Mouse (Mus musculus): Measurements from ENCODE around the gene Cpm. TPM values are rescaled to one million over a fixed set of nuclear protein-coding genes. Genes with fewer than 3 reads are reported as not detected.

The Cpm gene
- polyA plus RNA-seq, 1 experiment from 2014 or later = 4.7 TPM

DNA sequence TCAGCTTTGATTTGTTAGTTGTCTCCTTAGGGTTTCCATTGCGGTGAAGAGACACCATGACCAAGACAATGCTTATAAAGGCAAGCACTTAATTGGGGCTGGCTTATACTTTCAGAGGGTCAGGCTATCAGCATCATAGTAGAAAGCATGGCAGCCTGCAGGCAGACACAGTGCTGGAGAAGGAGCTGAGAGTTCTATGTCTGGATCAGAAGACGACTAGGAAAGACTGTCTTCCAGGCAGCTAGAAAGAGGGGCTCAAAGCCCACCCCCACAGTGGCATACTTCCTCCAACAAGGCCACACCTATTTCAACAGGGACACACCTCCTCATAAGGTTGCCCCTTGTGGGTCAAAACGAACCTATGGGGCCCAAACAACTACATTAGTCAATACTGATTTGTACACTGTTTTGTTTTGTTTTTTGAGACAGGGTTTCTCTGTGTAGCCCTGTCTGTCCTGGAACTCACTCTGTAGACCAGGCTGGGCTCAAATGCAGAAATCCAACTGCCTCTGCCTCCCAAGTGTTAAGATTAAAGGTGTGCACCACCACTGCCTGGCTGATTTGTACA is 8.3 kb upstream of the Cpm start:
- H3K27ac ChIP-seq = no peak overlapping the region
- no peaks in the 10 kb centered on the region for H3K4me1 ChIP-seq
- H3K36me3 ChIP-seq (ENCODE audit: poor library complexity, severe bottlenecking) = no peaks in the 10 kb centered on the region
- 0 out of 2 replicates have a peak, but pooled peaks cover 1% of the 10 kb centered on the region for H3K27me3 ChIP-seq
- 70% methylated on average over 3 of the region's 3 CpGs for WGBS
- no peak overlapping the region for H3K4me3 ChIP-seq
- no peak overlapping the region for H3K4me2 ChIP-seq
- H3K9me3 ChIP-seq (replicated peaks) = no peaks in the 10 kb centered on the region
- no peak for ATAC-seq
- no peak overlapping the region for H3K9ac ChIP-seq

DNA sequence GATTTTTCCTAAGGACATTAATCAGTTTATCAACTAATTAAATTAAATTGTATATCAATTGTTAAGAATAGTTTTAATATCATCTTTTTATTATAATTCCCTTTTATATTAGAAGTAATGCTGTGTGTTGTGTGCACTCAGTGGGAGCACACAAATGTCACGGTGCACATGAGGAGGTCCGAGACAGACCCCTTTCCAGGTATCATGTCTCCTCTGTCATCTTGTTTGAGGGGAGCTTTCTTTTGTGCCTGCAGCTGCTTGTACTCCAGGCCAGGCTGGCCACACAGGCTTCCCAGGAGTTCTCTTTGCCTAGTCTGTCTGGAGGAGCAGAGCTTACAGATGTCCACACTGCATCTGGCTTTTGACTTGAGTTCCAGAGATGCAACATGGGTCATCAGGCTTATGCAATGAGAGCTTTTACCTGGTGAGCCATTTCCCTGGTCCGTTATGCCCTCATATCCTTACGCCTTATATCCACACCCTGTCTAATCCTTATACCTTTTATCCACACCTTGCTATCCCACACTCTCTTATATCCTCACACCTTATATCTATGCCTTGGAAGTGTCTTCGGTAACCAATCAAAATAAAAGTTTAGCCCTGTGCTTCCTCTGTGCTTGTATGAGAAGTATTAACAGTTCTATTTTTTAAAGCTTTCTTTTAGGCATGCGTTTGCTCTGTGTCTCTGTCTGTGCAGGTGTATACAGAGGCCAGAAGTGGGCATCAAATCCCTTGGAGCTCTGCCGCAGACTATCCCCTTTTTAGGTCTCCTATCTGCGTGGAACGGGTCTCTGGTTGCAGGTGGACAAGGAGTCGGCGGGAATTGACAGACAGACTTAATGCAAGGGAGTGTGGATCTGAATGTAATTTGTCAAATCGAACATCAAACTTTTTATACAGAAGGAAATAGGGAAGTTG is 7.4 kb upstream of the Cpm start:
- no peaks in the 10 kb centered on the region for H3K9me3 ChIP-seq (replicated peaks)
- no peak overlapping the region for H3K9ac ChIP-seq
- peaks cover 3% of the 10 kb centered on the region for H3K27me3 ChIP-seq
- WGBS = 93% methylated on average over 12 of the region's 12 CpGs
- H3K4me3 ChIP-seq = no peak overlapping the region
- H3K4me1 ChIP-seq = no peaks in the 10 kb centered on the region
- ATAC-seq = no peak
- H3K36me3 ChIP-seq (ENCODE audit: poor library complexity, severe bottlenecking) = no peaks in the 10 kb centered on the region
- no peak overlapping the region for H3K27ac ChIP-seq
- no peak overlapping the region for H3K4me2 ChIP-seq

DNA sequence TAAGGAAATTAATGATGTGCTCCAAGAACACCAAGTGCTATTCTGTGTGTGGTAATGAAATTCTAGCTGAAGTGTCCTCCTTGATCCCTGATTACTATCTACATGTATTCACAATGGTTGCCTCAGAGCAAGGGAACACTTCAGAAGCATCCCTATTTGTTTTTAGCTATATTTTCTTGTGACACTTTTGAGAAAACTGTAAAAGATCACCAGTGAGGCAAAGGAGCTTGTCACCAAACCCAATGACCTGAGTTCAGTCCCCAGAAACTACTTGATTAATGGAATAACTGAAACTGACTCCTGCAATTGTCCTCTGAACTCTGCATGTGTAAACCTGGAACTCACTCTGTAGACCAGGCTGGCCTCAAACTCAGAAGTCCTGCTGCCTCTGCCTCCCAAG is 5.9 kb upstream of the Cpm start:
- Histone ChIP-seq H3K9me3 (replicated peaks) (no peaks in the 10 kb centered on the region), H3K4me2 (no peak overlapping the region), H3K4me1 (no peaks in the 10 kb centered on the region), H3K9ac (no peak overlapping the region), H3K4me3 (no peak overlapping the region), H3K27me3 (peaks cover 18% of the 10 kb centered on the region), H3K27ac (no peak overlapping the region), H3K36me3 (ENCODE audit: poor library complexity, severe bottlenecking) (no peaks in the 10 kb centered on the region)
- no peak for ATAC-seq

- Histone ChIP-seq H3K27ac (no peak overlapping the region), H3K4me1 (peaks cover 7% of the 10 kb centered on the region; the same call in 1 of the 2 replicates), H3K9ac (no peak overlapping the region), H3K36me3 (ENCODE audit: poor library complexity, severe bottlenecking) (no peaks in the 10 kb centered on the region), H3K9me3 (replicated peaks) (no peaks in the 10 kb centered on the region), H3K27me3 (peaks cover 26% of the 10 kb centered on the region), H3K4me2 (no peak overlapping the region), H3K4me3 (no peak overlapping the region)
- WGBS = 60% methylated on average over 3 of the region's 3 CpGs
- no peak for ATAC-seq
Measured at GRCm38 (mm10) chr10:117624222-117624621, 5.1 kb upstream of the Cpm start.

- H3K9ac ChIP-seq = no peak overlapping the region
- H3K4me2 ChIP-seq = no peak overlapping the region
- WGBS = 81% methylated on average over 9 of the region's 9 CpGs
- ATAC-seq = no peak
- no peak overlapping the region for H3K27ac ChIP-seq
- H3K27me3 ChIP-seq = peaks cover 33% of the 10 kb centered on the region
- H3K4me1 ChIP-seq = peaks cover 13% of the 10 kb centered on the region
- H3K4me3 ChIP-seq = no peak overlapping the region
- H3K36me3 ChIP-seq (ENCODE audit: poor library complexity, severe bottlenecking) = no peaks in the 10 kb centered on the region
- no peaks in the 10 kb centered on the region for H3K9me3 ChIP-seq (replicated peaks)
Measured at GRCm38 (mm10) chr10:117624655-117625497, 4.4 kb upstream of the Cpm start.

GRCm38 (mm10) chr10:117625500-117626296 is 3.6 kb upstream of the Cpm start:
- no peak overlapping the region for H3K27ac ChIP-seq
- no peaks in the 10 kb centered on the region for H3K9me3 ChIP-seq (replicated peaks)
- peaks cover 41% of the 10 kb centered on the region for H3K27me3 ChIP-seq
- H3K9ac ChIP-seq = no peak overlapping the region
- ATAC-seq = no peak
- no peaks in the 10 kb centered on the region for H3K36me3 ChIP-seq (ENCODE audit: poor library complexity, severe bottlenecking)
- no peak overlapping the region for H3K4me2 ChIP-seq
- no peak overlapping the region for H3K4me3 ChIP-seq
- peaks cover 15% of the 10 kb centered on the region for H3K4me1 ChIP-seq
- WGBS = 67% methylated on average over 8 of the region's 9 CpGs

DNA sequence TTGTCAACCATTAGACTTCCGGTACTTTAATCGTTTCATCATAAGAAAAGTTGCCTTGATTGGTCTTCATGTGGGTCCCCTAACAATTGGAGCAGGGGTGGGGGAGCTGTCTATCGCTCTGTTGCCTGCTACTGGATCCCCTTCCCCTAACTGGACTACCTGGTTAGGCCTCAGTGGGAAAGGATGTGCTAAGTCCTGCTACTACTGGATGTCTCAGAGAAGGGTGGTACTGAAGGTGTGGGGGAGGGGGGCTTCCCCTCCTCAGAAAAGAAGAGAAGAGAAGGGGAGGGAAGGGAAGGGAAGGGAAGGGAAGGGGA is 3.0 kb upstream of the Cpm start:
- Histone ChIP-seq H3K27ac (no peak overlapping the region), H3K4me3 (no peak overlapping the region), H3K4me2 (no peak overlapping the region), H3K27me3 (peaks cover 47% of the 10 kb centered on the region), H3K4me1 (peaks cover 15% of the 10 kb centered on the region), H3K9ac (no peak overlapping the region), H3K36me3 (ENCODE audit: poor library complexity, severe bottlenecking) (no peaks in the 10 kb centered on the region), H3K9me3 (replicated peaks) (no peaks in the 10 kb centered on the region)
- ATAC-seq = no peak
- WGBS = 84% methylated on average over 3 of the region's 3 CpGs

DNA sequence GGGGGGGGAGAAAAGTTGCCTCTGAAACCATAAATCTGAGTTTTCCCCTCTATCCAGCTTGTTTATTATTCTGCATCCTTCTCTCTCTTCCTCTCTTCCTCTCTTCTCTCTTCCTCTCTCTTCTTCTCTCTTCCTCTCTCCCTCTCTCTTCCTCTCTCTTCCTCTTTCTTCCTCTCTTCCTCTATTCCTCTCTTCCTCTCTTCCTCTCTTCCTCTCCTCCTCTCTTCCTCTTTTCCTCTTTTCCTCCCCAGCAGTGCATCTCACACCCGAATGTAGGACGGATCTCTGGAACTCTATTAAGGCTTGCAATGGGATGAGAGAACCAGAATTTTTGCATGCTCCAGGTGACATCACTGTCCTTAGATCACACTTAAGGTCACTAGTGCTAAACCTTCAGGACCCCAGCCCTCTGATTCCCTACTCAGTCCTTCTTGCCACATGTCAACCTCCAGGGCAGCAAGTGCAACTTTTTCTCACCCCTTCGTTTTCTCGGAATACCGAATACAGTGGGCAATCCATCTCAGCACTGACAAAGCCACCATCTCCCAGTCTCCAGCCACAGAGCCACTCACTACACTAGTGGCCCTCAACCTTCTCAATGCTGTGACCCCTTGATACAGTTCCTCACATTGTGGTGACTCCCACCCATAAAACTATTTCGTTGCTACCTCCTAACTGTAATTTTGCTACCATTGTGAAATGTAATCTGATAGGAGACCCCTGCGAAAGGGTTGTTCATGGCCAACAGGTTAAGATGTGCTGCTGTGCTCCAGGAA is 2.3 kb upstream of the Cpm start:
- Histone ChIP-seq H3K27me3 (peaks cover 54% of the 10 kb centered on the region), H3K9me3 (replicated peaks) (no peaks in the 10 kb centered on the region), H3K4me1 (peaks cover 15% of the 10 kb centered on the region), H3K4me2 (no peak overlapping the region), H3K4me3 (no peak overlapping the region), H3K9ac (no peak overlapping the region), H3K36me3 (ENCODE audit: poor library complexity, severe bottlenecking) (no peaks in the 10 kb centered on the region), H3K27ac (no peak overlapping the region)
- 79% methylated on average over 7 of the region's 7 CpGs for WGBS
- no peak for ATAC-seq

GRCm38 (mm10) chr10:117627616-117627930 is 1.7 kb upstream of the Cpm start:
- Histone ChIP-seq H3K9ac (no peak overlapping the region), H3K27ac (no peak overlapping the region), H3K4me2 (no peak overlapping the region), H3K27me3 (peaks cover 55% of the 10 kb centered on the region), H3K9me3 (replicated peaks) (no peaks in the 10 kb centered on the region), H3K4me3 (no peak overlapping the region), H3K36me3 (ENCODE audit: poor library complexity, severe bottlenecking) (no peaks in the 10 kb centered on the region), H3K4me1 (peaks cover 15% of the 10 kb centered on the region)
- WGBS = 49% methylated on average over 7 of the region's 7 CpGs
- no peak for ATAC-seq

GRCm38 (mm10) chr10:117627949-117628348 is 1.4 kb upstream of the Cpm start:
- Histone ChIP-seq H3K4me1 (peaks cover 15% of the 10 kb centered on the region), H3K27me3 (peaks cover 55% of the 10 kb centered on the region), H3K4me3 (no peak overlapping the region), H3K4me2 (no peak overlapping the region), H3K27ac (no peak overlapping the region), H3K9ac (no peak overlapping the region), H3K36me3 (ENCODE audit: poor library complexity, severe bottlenecking) (no peaks in the 10 kb centered on the region), H3K9me3 (replicated peaks) (no peaks in the 10 kb centered on the region)
- no peak for ATAC-seq
- 37% methylated on average over 6 of the region's 6 CpGs for WGBS
